Mouse (Mus musculus): ENCODE measurements around the gene Gm20909.
"Not testable (repeated sequence)": the region's sequence is repeated elsewhere in the genome, so short reads cannot be mapped to it uniquely, and the experiment has no call there.

Gene Gm20909

GRCm38 (mm10) chrY:21164270-21164669 is at the start of gene Gm20909:
Gene Gm20909, plus strand, starts transcription at chrY:21164570.
- not testable (repeated sequence) for DNase-seq (ENCODE audit: low read depth)
